Mouse (Mus musculus) liver, postnatal 0 days (tissue): ENCODE data around the gene Ssh3.

Experiments used
- CTCF ChIP-seq: sonication (generic); IDR thresholded peaks from 2 replicates; pipeline ENCODE4 v1.5.1; 2016; ENCODE audit warnings: antibody characterized with exemption, low read depth
- EP300 ChIP-seq: IDR thresholded peaks from 2 replicates; pipeline ENCODE4 v1.6.1; 2016; ENCODE audit warnings: antibody characterized with exemption, low read depth, mild to moderate bottlenecking

DNA sequence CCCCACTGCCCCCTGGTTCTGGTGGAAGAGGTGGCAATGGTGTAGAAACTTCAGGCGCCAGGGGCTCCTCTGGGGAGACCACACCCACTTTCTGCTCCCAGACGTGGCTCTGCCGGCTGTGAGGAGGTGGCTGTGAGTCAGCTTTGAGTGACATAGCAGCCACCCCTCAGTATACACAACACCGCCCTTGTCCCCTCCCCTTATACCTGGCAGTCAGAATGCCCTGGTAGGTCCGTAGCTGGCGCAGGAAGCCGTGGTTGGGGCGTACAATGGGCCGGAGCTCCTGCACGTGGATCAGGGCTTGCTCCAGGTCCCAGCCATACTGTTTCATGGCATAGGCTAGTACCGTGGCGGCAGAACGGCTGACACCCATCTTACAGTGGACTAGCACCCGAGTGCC is 5.3 kb downstream of the Ssh3 start:
- no peak for TF ChIP-seq CTCF
- TF ChIP-seq EP300, result no peak
